Mouse (Mus musculus): ENCODE data around the gene Gm17727.
"Not testable (repeated sequence)": the region's sequence is repeated elsewhere in the genome, so short reads cannot be mapped to it uniquely, and the experiment has no call there.

Gene Gm17727

DNA sequence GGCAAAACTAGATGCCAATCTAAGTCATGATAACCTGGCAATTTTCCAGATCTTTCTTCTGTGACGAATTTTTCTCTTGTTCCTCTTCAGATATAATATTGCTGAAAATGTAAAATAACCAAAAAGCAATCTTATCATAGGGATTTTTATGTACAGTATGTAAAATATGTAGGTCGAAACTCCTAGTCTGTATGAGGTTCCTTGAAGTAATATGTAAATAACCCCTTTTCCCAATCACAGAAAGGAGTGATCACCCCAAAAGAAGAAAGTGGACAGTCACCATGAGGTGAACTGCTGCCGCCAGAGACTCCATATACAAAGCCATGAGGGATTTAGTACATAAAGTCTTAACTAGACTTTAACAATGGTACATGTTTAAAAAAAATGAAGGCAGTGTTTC, at the start of gene Gm17727:
Gm17727 (minus strand) TSS at position 101 of the 400 bp plus-strand sequence.
- DNase-seq, result no peak

DNA sequence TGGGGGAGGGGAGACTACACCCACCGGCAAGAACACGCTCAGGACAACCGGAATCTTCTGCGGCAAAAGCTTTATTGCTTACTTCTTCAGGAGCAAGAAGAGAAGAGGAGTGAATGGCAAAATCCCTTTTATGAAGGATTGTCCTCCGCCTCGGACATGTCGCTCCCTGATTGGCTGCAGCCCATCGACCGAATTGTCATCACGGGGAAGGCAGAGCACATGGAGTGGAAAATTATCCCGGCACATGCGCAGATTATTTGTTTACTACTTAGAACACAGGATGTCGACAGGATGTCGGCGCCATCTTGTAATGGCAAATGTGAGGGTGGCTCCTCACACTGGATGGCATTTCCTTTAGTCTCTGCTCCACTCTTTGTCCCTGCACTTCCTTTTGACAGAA, 40.0 kb upstream of the Gm17727 start:
- DNase-seq, result not testable (repeated sequence)

DNA sequence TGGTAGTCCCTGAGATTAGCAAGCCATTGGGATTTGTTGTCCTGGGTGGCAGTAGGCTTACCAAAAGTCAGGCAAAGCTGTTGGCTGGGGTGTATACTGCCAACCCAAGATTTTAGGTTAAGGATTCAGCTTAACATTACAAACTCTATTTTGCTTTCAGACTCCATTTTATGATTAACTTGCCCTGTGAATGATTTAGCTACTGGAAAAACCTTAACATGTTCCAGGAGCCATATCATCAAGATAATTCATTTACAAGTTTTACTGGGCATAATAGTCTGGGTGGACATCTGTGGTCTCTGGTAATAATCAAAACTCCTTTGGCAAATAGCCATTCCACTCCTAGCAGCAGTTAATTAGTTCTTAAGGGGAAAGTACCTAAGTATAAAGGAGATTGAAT, 20.2 kb upstream of the Gm17727 start:
- DNase-seq, result no peak

DNA sequence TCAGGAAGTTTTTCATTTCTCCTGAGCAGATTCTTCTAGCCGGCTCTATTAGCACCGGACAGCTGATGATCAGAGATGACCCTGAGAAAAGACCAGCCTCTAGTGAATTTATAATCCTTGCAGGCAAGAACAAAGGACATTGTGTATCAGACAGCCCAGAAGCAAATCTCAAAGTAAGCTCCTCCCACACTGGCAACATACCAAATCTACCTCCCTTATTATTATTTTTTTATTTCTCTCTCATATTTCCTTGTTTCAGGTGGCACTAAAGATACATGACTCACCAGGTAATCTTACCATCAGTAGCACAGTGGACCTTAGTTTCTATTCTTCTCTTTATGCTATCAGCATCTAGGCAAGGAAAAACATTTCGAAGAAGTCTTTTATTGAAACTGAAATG, 12.1 kb upstream of the Gm17727 start, which contains the start of the genes Gm27235 and D730048I06Rik:
Gm27235 (minus strand) TSS at position 101 of the 400 bp plus-strand sequence.
D730048I06Rik (minus strand) TSS at position 112 of the 400 bp plus-strand sequence.
- no peak for DNase-seq

DNA sequence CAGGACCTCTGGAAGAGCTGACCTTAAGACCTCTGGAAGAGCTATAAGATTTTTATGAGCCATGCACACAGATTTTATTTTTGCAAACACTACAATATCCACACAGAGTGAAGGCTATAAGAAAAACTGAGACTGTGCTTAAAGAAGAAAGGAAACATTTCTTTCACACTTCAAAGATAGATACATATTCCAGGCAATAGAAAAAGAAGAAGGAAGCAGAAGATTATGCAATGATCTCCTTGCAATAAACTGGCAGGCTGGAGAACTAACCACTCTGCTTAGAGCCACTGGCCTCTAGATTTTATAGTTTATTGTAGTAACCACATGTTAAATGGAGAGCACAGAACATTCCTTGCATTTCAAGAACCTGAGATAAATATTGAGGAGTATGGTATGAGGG, 21.1 kb downstream of the Gm17727 start:
- DNase-seq, result no peak

DNA sequence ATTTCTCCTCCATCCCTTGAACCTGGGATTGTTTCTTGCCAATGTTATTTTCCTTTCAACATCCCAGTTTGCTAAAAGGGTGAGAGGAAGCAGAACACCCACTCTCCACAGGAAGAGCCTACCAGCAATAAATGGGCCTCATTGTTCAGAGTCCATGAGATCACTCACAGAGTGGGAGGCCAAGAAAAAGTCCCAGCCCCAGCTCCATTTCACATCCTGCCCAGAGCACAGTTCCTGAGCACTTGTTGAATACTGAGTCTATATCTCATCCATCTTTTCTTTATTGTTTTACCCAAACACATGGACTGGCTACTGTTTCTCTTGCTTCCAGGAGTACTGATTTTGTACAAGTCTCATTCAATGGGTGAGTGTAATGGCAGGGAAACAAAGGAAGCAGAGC, 37.2 kb downstream of the Gm17727 start, which contains the start of gene Gm17677:
Gm17677 (plus strand) TSS at position 301 of the 400 bp plus-strand sequence.
- DNase-seq, result no peak

Measured in thymus, postnatal 14 days (tissue).